Mouse (Mus musculus) small intestine, adult 2 months (tissue): ENCODE results near the gene Foxn3.

Source experiments
- CTCF ChIP-seq: fragments of 200-500 bp; IDR thresholded peaks from 2 replicates; pipeline ENCODE4 v1.5.1; 2012; ENCODE audit warnings: low read depth, mild to moderate bottlenecking, control low read depth, inconsistent platforms, low read length, moderate library complexity, mixed read lengths; ENCODE audit not compliant: insufficient replicate concordance, insufficient read length; ENCODE audit errors: extremely low read depth
- POLR2A ChIP-seq: fragments of 200-500 bp; IDR thresholded peaks from 2 replicates; pipeline ENCODE4 v1.6.1; 2012; ENCODE audit warnings: low read depth, mild to moderate bottlenecking, control low read depth, inconsistent platforms, low read length, moderate library complexity

DNA sequence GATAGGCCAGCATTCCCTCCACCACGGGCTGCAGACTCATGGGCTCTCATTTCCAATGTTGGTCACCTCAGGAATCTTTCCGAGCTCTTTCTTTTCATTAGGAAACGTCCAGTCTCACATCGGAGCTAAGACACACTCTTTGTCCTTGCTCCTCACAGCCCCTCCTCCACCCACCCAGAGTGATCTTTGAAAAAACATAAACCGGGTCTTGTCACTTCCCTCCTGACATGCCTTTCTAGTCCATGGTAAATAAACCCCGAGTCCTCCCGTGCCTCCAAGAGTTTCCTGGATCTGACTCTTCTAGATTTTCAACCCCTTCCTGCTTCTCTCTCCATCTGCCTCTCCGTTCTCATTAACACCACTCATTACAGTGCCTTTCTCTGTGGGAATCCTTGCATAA, 38.0 kb upstream of the Foxn3 start:
- TF ChIP-seq CTCF = no peak
- TF ChIP-seq POLR2A = no peak
